Mouse (Mus musculus) heart, embryonic 14.5 days (tissue): Measurements from ENCODE around the gene Zfp991. TPM values are rescaled to one million over a fixed set of nuclear protein-coding genes. Genes with fewer than 3 reads are reported as not detected.
"Not testable (repeated sequence)": the region's sequence is repeated elsewhere in the genome, so short reads cannot be mapped to it uniquely, and the experiment has no call there.

Experiments
- ATAC-seq: fragments of 200-750 bp; cut with Nextera tagmentation; 2 replicates; pipeline ENCODE4 v1.8.0; 2017; ENCODE audit warnings: low read depth, moderate TSS enrichment; ENCODE audit not compliant: insufficient number of reproducible peaks, insufficient read depth, low FRiP score
- H3K27ac ChIP-seq, 2 experiments: fragments of 200-500 bp in 1 of 2; fragments of 300-500 bp in 1 of 2; sonication (generic) in 1 of 2; replicated peaks in 1 of 2; 2 replicates each; pipeline ENCODE4 v1.5.1; 2012 to 2014; ENCODE audit warnings: low read depth in 2 of 2, low read length in 2 of 2, control low read depth in 1 of 2, mild to moderate bottlenecking in 1 of 2, mixed read lengths in 1 of 2; ENCODE audit not compliant: control insufficient read depth in 1 of 2, insufficient read depth in 1 of 2
- H3K27me3 ChIP-seq: fragments of 300-500 bp; sonication (generic); 2 replicates; pipeline ENCODE4 v1.6.1; 2014; ENCODE audit warnings: mild to moderate bottlenecking, low read length, control low read depth; ENCODE audit not compliant: control insufficient read depth, insufficient read depth
- H3K36me3 ChIP-seq: fragments of 300-500 bp; sonication (generic); 2 replicates; pipeline ENCODE4 v1.6.1; 2014; ENCODE audit warnings: mild to moderate bottlenecking, control low read depth, low read length, mixed read lengths; ENCODE audit not compliant: control insufficient read depth, insufficient read depth
- H3K4me1 ChIP-seq, 2 experiments: fragments of 200-500 bp in 1 of 2; fragments of 300-500 bp in 1 of 2; sonication (generic) in 1 of 2; 2 replicates each; pipeline ENCODE4 v1.6.1; 2012 to 2014; ENCODE audit warnings: low read length in 2 of 2, control low read depth in 1 of 2, mixed read lengths in 1 of 2; ENCODE audit not compliant: control insufficient read depth in 2 of 2, insufficient read depth in 2 of 2
- H3K4me2 ChIP-seq: fragments of 300-500 bp; sonication (generic); 2 replicates; pipeline ENCODE4 v1.6.1; 2014; ENCODE audit warnings: mild to moderate bottlenecking, low read length
- H3K4me3 ChIP-seq, 2 experiments: fragments of 200-500 bp in 1 of 2; fragments of 300-500 bp in 1 of 2; sonication (generic) in 1 of 2; 2 replicates each; pipeline ENCODE4 v1.5.1; 2012 to 2014; ENCODE audit warnings: low read length in 2 of 2, mild to moderate bottlenecking in 2 of 2, control low read depth in 1 of 2, low read depth in 1 of 2, moderate library complexity in 1 of 2; ENCODE audit not compliant: control insufficient read depth in 1 of 2, insufficient read depth in 1 of 2
- H3K9ac ChIP-seq: fragments of 300-500 bp; sonication (generic); 2 replicates; pipeline ENCODE4 v1.6.1; 2014; ENCODE audit warnings: mild to moderate bottlenecking, low read length
- H3K9me3 ChIP-seq: fragments of 300-500 bp; sonication (generic); 2 replicates; pipeline ENCODE4 v1.6.1; 2016; ENCODE audit warnings: low read length, control low read depth; ENCODE audit not compliant: control insufficient read depth
- WGBS: fragments of 180-500 bp; shearing (Covaris S2); extraction: QIAGEN DNeasy Blood & Tissue Kit; methylation state at CpG from one replicate; pipeline ENCODE4 v1.1.7; 2014; 5-methylcytosine and 5-hydroxymethylcytosine counted together
- polyA plus RNA-seq: library from polyadenylated mRNA; unstranded; fragments of >200 nt; fragmentation: Nextera tagmentation; extraction: Ambion mirVana; gene quantifications from 2 replicates; pipeline ENCODE4 v1.2.1, GENCODE M21; 2014

Gene Zfp991
- polyA plus RNA-seq, 1 experiment from 2014 or later, result 8.5 TPM

GRCm38 (mm10) chr4:147165282-147165681 is 33.4 kb downstream of the Zfp991 start:
- H3K4me1 ChIP-seq, H3K27me3 ChIP-seq, H3K9ac ChIP-seq, H3K4me2 ChIP-seq, H3K9me3 ChIP-seq, H3K36me3 ChIP-seq, H3K4me3 ChIP-seq, ATAC-seq, H3K27ac ChIP-seq: not testable (repeated sequence)
- WGBS, result 95% methylated on average over 2 of the region's 2 CpGs

- not testable (repeated sequence) for H3K9me3 ChIP-seq, H3K9ac ChIP-seq, ATAC-seq, H3K4me3 ChIP-seq, H3K4me2 ChIP-seq, H3K4me1 ChIP-seq, H3K27me3 ChIP-seq, H3K27ac ChIP-seq, H3K36me3 ChIP-seq
- 92% methylated on average over 2 of the region's 2 CpGs for WGBS
Measured at GRCm38 (mm10) chr4:147170547-147170946, 38.7 kb downstream of the Zfp991 start.

- not testable (repeated sequence) for H3K9ac ChIP-seq, H3K9me3 ChIP-seq, H3K27ac ChIP-seq, H3K36me3 ChIP-seq, H3K4me2 ChIP-seq, H3K4me3 ChIP-seq, H3K27me3 ChIP-seq, H3K4me1 ChIP-seq
- ATAC-seq, result peak; percentile 29; the same call in 1 of the 2 replicates
- no CpG with 5 or more reads among the region's 4 CpGs for WGBS
Measured at GRCm38 (mm10) chr4:147171557-147171956, 39.7 kb downstream of the Zfp991 start.

GRCm38 (mm10) chr4:147176279-147176880 is 44.5 kb downstream of the Zfp991 start:
- not testable (repeated sequence) for H3K4me1 ChIP-seq, H3K4me3 ChIP-seq, H3K27ac ChIP-seq, H3K27me3 ChIP-seq, H3K9me3 ChIP-seq, H3K9ac ChIP-seq, H3K4me2 ChIP-seq, H3K36me3 ChIP-seq
- ATAC-seq, result peak; percentile 44; the same call in 1 of the 2 replicates
- 85% methylated on average over 7 of the region's 12 CpGs for WGBS

GRCm38 (mm10) chr4:147181141-147181685 is 49.4 kb downstream of the Zfp991 start:
- not testable (repeated sequence) for H3K4me2 ChIP-seq, ATAC-seq, H3K36me3 ChIP-seq, H3K4me1 ChIP-seq, H3K4me3 ChIP-seq, H3K9me3 ChIP-seq, H3K27me3 ChIP-seq, H3K27ac ChIP-seq, H3K9ac ChIP-seq
- 91% methylated on average over 7 of the region's 8 CpGs for WGBS

GRCm38 (mm10) chr4:147181969-147182705 is 50.3 kb downstream of the Zfp991 start:
- H3K27me3 ChIP-seq, H3K4me1 ChIP-seq, H3K9ac ChIP-seq, H3K4me3 ChIP-seq, H3K36me3 ChIP-seq, H3K27ac ChIP-seq, H3K4me2 ChIP-seq, H3K9me3 ChIP-seq: not testable (repeated sequence)
- WGBS, result no CpG with 5 or more reads among the region's 13 CpGs
- 0 out of 2 replicates have a peak, but pooled peaks have one; percentile 34 for ATAC-seq

- not testable (repeated sequence) for H3K36me3 ChIP-seq, H3K4me2 ChIP-seq, H3K4me3 ChIP-seq, H3K4me1 ChIP-seq, H3K27ac ChIP-seq, H3K27me3 ChIP-seq, H3K9ac ChIP-seq, H3K9me3 ChIP-seq
- 0 out of 2 replicates have a peak, but pooled peaks have one; percentile 46 for ATAC-seq
- 68% methylated on average over 1 of the region's 1 CpGs for WGBS
Measured at GRCm38 (mm10) chr4:147186824-147187223, 55.0 kb downstream of the Zfp991 start.
